ENCODE assay signal across 9 mouse cellular contexts in genomic region chr9:99435619-99436181, GRCm38 (mm10). TPM values are rescaled to one million over a fixed set of nuclear protein-coding genes. Genes with fewer than 3 reads are reported as not detected.
DNase-seq lines count a peak whose midpoint lies in the region; ATAC-seq and TF ChIP-seq lines count a peak whose summit lies in the region.
"Had no signal": no experiment of that assay in that cellular context is flagged by ENCODE, and none has a peak within 500 bp of the region (broad histone marks: within the 10 kb centered on the region; RNA-seq: fewer than 3 reads in every experiment).

No protein-coding gene starts in this region.

- peaks cover 58% of the 10 kb centered on the region for H3K27me3 ChIP-seq in forebrain, embryonic 10.5 days (ENCODE audit: poor library complexity, severe bottlenecking)
- H3K27me3 ChIP-seq in hindbrain, embryonic 11.5 days (ENCODE audit: control insufficient read depth, insufficient read depth, low read length): peaks cover 13% of the 10 kb centered on the region
- peaks cover 18% of the 10 kb centered on the region for H3K27me3 ChIP-seq in limb, embryonic 15.5 days
- H3K27me3 ChIP-seq in myocyte (ENCODE audit: control insufficient read depth, insufficient read depth, insufficient read length): no peaks in the 10 kb centered on the region

- TF ChIP-seq POLR2A in myocyte (IDR thresholded peaks at IDR 0.05; ENCODE audit: insufficient read length, low read depth): no peak

- peak overlapping the region; percentile 81 for H3K4me3 ChIP-seq in forebrain, embryonic 10.5 days
- peak overlapping the region; percentile 79 for H3K4me3 ChIP-seq in hindbrain, embryonic 11.5 days (ENCODE audit: low read depth, low read length)
- H3K4me3 ChIP-seq in limb, embryonic 15.5 days: peak overlapping the region; percentile 79
- peak overlapping the region; percentile 57 for H3K4me3 ChIP-seq in myocyte

- WGBS in forebrain, embryonic 10.5 days: 17% methylated on average over 16 of the region's 16 CpGs
- 15% methylated on average over 16 of the region's 16 CpGs for WGBS in hindbrain, embryonic 11.5 days
- 12% methylated on average over 16 of the region's 16 CpGs for WGBS in limb, embryonic 15.5 days

- H3ac ChIP-seq in myocyte (ENCODE audit: control insufficient read depth, insufficient read length): peak overlapping the region; percentile 90

- H3K79me2 ChIP-seq in myocyte (ENCODE audit: control insufficient read depth, insufficient read depth): peaks cover 2% of the 10 kb centered on the region

- peak overlapping the region; percentile 92 for H3K9ac ChIP-seq in hindbrain, embryonic 11.5 days (ENCODE audit: low read depth, low read length)
- H3K9ac ChIP-seq in limb, embryonic 15.5 days: peak overlapping the region; percentile 74

- peak; percentile 53 for DNase-seq in gastrocnemius, adult 18-20 months (ENCODE audit: low spot score)
- no peak for DNase-seq in gastrocnemius, postnatal 25 days
- DNase-seq in adrenal gland, adult 2 months: peak; percentile 75
- no peak for DNase-seq in forebrain, embryonic 10.5 days (ENCODE audit: extremely low spot score, low spot score)
- no peak for DNase-seq in hindbrain, embryonic 11.5 days (ENCODE audit: low spot score)
- no peak for DNase-seq in thymus, postnatal 10 days (ENCODE audit: low spot score in 2 of 2)

- no peaks in the 10 kb centered on the region for H3K36me3 ChIP-seq in forebrain, embryonic 10.5 days (replicated peaks)
- H3K36me3 ChIP-seq in hindbrain, embryonic 11.5 days (ENCODE audit: control insufficient read depth, insufficient read depth, low read length): no peaks in the 10 kb centered on the region
- H3K36me3 ChIP-seq in limb, embryonic 15.5 days: no peaks in the 10 kb centered on the region
- H3K36me3 ChIP-seq in myocyte (ENCODE audit: control insufficient read depth, insufficient read depth): no peaks in the 10 kb centered on the region

- H3K9me3 ChIP-seq in forebrain, embryonic 10.5 days: no peaks in the 10 kb centered on the region
- no peaks in the 10 kb centered on the region for H3K9me3 ChIP-seq in hindbrain, embryonic 11.5 days (ENCODE audit: control insufficient read depth, low read length)
- H3K9me3 ChIP-seq in limb, embryonic 15.5 days: no peaks in the 10 kb centered on the region

- peak overlapping the region; percentile 90 for H3K4me2 ChIP-seq in hindbrain, embryonic 11.5 days (replicated peaks; ENCODE audit: low read depth, low read length)
- peak overlapping the region; percentile 81 for H3K4me2 ChIP-seq in limb, embryonic 15.5 days
- peak overlapping the region; percentile 78 for H3K4me2 ChIP-seq in myocyte (ENCODE audit: low read depth)

- H3K27ac ChIP-seq in forebrain, embryonic 10.5 days: peak overlapping the region; percentile 90
- H3K27ac ChIP-seq in hindbrain, embryonic 11.5 days (ENCODE audit: low read depth, low read length): peak overlapping the region; percentile 77
- H3K27ac ChIP-seq in limb, embryonic 15.5 days: peak overlapping the region; percentile 90

- H3K4me1 ChIP-seq in forebrain, embryonic 10.5 days: peaks cover 34% of the 10 kb centered on the region
- 0 out of 2 replicates have a peak, but pooled peaks cover 5% of the 10 kb centered on the region for H3K4me1 ChIP-seq in hindbrain, embryonic 11.5 days (replicated peaks; ENCODE audit: control insufficient read depth, insufficient read depth, low read length)
- peaks cover 43% of the 10 kb centered on the region for H3K4me1 ChIP-seq in limb, embryonic 15.5 days

- peak; percentile 47 for ATAC-seq in hindbrain, embryonic 11.5 days (ENCODE audit: low FRiP score)
- ATAC-seq in limb, embryonic 15.5 days (ENCODE audit: insufficient number of reproducible peaks, low FRiP score, low TSS enrichment, low read depth): no peak

TF ChIP-seq in myocyte, 11 proteins besides CTCF, POLR2A, EP300 and RAD21:
- TF ChIP-seq MYOG (IDR thresholded peaks at IDR 0.05; ENCODE audit: control insufficient read depth in 1 of 3, insufficient read depth in 1 of 3, insufficient read length in 2 of 3, low read depth in 2 of 3): no peak

RNA-seq across cellular contexts. Expression of gene Mras, which starts 1.5 kb away (rescaled TPM):
- 1 to 10 TPM; 6.4 to 7.8 TPM for total RNA-seq in gastrocnemius, adult 18-20 months (2021)
- total RNA-seq in gastrocnemius, postnatal 25 days (2021): 1 to 10 TPM; 4.1 to 6.8 TPM
- 10 to 100 TPM; 61.0 to 61.1 TPM for total RNA-seq in adrenal gland, adult 2 months (2021)
- polyA plus RNA-seq in adrenal gland, adult 2 months (2012; rRNA removed): 31.4 and 33.1 TPM in 2 replicates
- 7.6 and 8.7 TPM in 2 replicates for polyA plus RNA-seq in forebrain, embryonic 10.5 days (2016; fragmentation: Nextera tagmentation; extraction: Ambion mirVana)
- polyA plus RNA-seq in hindbrain, embryonic 11.5 days (2014; fragmentation: Nextera tagmentation; extraction: Ambion mirVana): 20.7 and 22.9 TPM in 2 replicates
- 25.3 and 27.7 TPM in 2 replicates for polyA plus RNA-seq in limb, embryonic 15.5 days (2015; fragmentation: Nextera tagmentation; extraction: Ambion mirVana)
- polyA plus RNA-seq in myocyte (2012; fragmentation: generic; extraction: Trizol): 18.8 TPM

RNA-seq across cellular contexts. Expression of gene Nme9, which starts 15.6 kb away (rescaled TPM):
- total RNA-seq in gastrocnemius, adult 18-20 months (2021): not detected
- total RNA-seq in gastrocnemius, postnatal 25 days (2021): not detected
- total RNA-seq in adrenal gland, adult 2 months (2021): not detected
- polyA plus RNA-seq in adrenal gland, adult 2 months (2012; rRNA removed): not detected in 2 replicates
- polyA plus RNA-seq in forebrain, embryonic 10.5 days (2016; fragmentation: Nextera tagmentation; extraction: Ambion mirVana): not detected in 2 replicates
- 0.90 and 1.4 TPM in 2 replicates for polyA plus RNA-seq in hindbrain, embryonic 11.5 days (2014; fragmentation: Nextera tagmentation; extraction: Ambion mirVana)
- polyA plus RNA-seq in limb, embryonic 15.5 days (2015; fragmentation: Nextera tagmentation; extraction: Ambion mirVana): not detected in 2 replicates
- not detected for polyA plus RNA-seq in myocyte (2012; fragmentation: generic; extraction: Trizol)
- total RNA-seq: hematopoietic stem cell, adult 5-6 weeks had no signal

Comparison
In these comparisons a context has a peak if more than half of its experiments do, and no peak if none do; other contexts are left out.
1. DNase-seq: peak in gastrocnemius, adult 18-20 months (single experiment) and adrenal gland, adult 2 months (single experiment); none in gastrocnemius, postnatal 25 days (single experiment), forebrain, embryonic 10.5 days (single experiment), hindbrain, embryonic 11.5 days (single experiment) and thymus, postnatal 10 days (0 of 2).
2. Peak in every context shown above with its lines, with median percentiles within 50 percentile points of each other: H3K27ac ChIP-seq, H3K4me3 ChIP-seq and H3K4me2 ChIP-seq.